Mouse (Mus musculus) forebrain, embryonic 14.5 days (tissue): Measurements from ENCODE around the gene Foxp1. TPM values are rescaled to one million over a fixed set of nuclear protein-coding genes. Genes with fewer than 3 reads are reported as not detected.
A peak's percentile ranks its signal among the peaks of the same experiment; 100 is the strongest.

ENCODE experiments used
- ATAC-seq: fragments of 200-750 bp; cut with Nextera tagmentation; 2 replicates; pipeline ENCODE4 v1.8.0; 2017; ENCODE audit warnings: mild to moderate bottlenecking, moderate library complexity
- DNase-seq: peaks from one replicate; pipeline ENCODE4 v3.0.0-alpha.2; 2015; ENCODE audit warnings: low spot score
- H3K27ac ChIP-seq: fragments of 300-500 bp; sonication (generic); 2 replicates; pipeline ENCODE4 v1.5.1; 2014; ENCODE audit warnings: low read depth, mild to moderate bottlenecking, control low read depth, low read length, moderate library complexity
- H3K27me3 ChIP-seq: fragments of 300-500 bp; sonication (generic); replicated peaks from 2 replicates; pipeline ENCODE4 v1.6.1; 2014; ENCODE audit warnings: low read length, control low read depth, mixed read lengths; ENCODE audit not compliant: control insufficient read depth, insufficient read depth
- H3K36me3 ChIP-seq: fragments of 300-500 bp; sonication (generic); 2 replicates; pipeline ENCODE4 v1.6.1; 2014; ENCODE audit warnings: low read length, control low read depth; ENCODE audit not compliant: control insufficient read depth, insufficient read depth
- H3K4me1 ChIP-seq: fragments of 300-500 bp; sonication (generic); 2 replicates; pipeline ENCODE4 v1.6.1; 2014; ENCODE audit warnings: antibody characterized with exemption, low read length, control low read depth; ENCODE audit not compliant: control insufficient read depth, insufficient read depth
- H3K4me2 ChIP-seq: fragments of 300-500 bp; sonication (generic); 2 replicates; pipeline ENCODE4 v1.6.1; 2014; ENCODE audit warnings: mild to moderate bottlenecking, control low read depth, low read length
- H3K4me3 ChIP-seq: fragments of 300-500 bp; sonication (generic); 2 replicates; pipeline ENCODE4 v1.5.1; 2014; ENCODE audit warnings: low read depth, low read length, control low read depth
- H3K9ac ChIP-seq: fragments of 300-500 bp; sonication (generic); 2 replicates; pipeline ENCODE4 v1.6.1; 2014; ENCODE audit warnings: mild to moderate bottlenecking, low read length, control low read depth, moderate library complexity
- H3K9me3 ChIP-seq: fragments of 300-500 bp; sonication (generic); replicated peaks from 2 replicates; pipeline ENCODE4 v1.6.1; 2016; ENCODE audit warnings: low read length, control low read depth, mixed read lengths; ENCODE audit not compliant: control insufficient read depth
- WGBS: fragments of 180-500 bp; shearing (Covaris S2); extraction: QIAGEN DNeasy Blood & Tissue Kit; methylation state at CpG from one replicate; pipeline ENCODE4 v1.1.7; 2014; 5-methylcytosine and 5-hydroxymethylcytosine counted together
- polyA plus RNA-seq: library from polyadenylated mRNA; unstranded; fragments of >200 nt; fragmentation: Nextera tagmentation; extraction: Ambion mirVana; gene quantifications from 2 replicates; pipeline ENCODE4 v1.2.1, GENCODE M21; 2014

The Foxp1 gene
- polyA plus RNA-seq, 1 experiment from 2014 or later: 63.3 TPM

GRCm38 (mm10) chr6:99235588-99235987 is 286.9 kb downstream of the Foxp1 start:
- H3K4me2 ChIP-seq: no peak overlapping the region
- H3K36me3 ChIP-seq: no peaks in the 10 kb centered on the region
- H3K4me3 ChIP-seq: no peak overlapping the region
- no peaks in the 10 kb centered on the region for H3K27me3 ChIP-seq
- ATAC-seq (no peak), DNase-seq (no peak)
- WGBS: 86% methylated on average over 8 of the region's 8 CpGs
- H3K27ac ChIP-seq: no peak overlapping the region
- no peaks in the 10 kb centered on the region; the same call in 1 of the 2 replicates for H3K4me1 ChIP-seq
- H3K9me3 ChIP-seq: no peaks in the 10 kb centered on the region
- no peak overlapping the region for H3K9ac ChIP-seq

GRCm38 (mm10) chr6:99233411-99233810 is 289.1 kb downstream of the Foxp1 start:
- no peak for ATAC-seq
- peak; percentile 42 for DNase-seq
- Histone ChIP-seq H3K9me3 (no peaks in the 10 kb centered on the region), H3K36me3 (no peaks in the 10 kb centered on the region), H3K4me3 (no peak overlapping the region), H3K4me1 (no peaks in the 10 kb centered on the region; the same call in 1 of the 2 replicates), H3K9ac (no peak overlapping the region), H3K4me2 (no peak overlapping the region), H3K27ac (no peak overlapping the region), H3K27me3 (no peaks in the 10 kb centered on the region)
- 56% methylated on average over 10 of the region's 10 CpGs for WGBS

- no peaks in the 10 kb centered on the region for H3K36me3 ChIP-seq
- H3K9ac ChIP-seq: no peak overlapping the region
- ATAC-seq (no peak), DNase-seq (no peak)
- H3K4me1 ChIP-seq: no peaks in the 10 kb centered on the region; the same call in 1 of the 2 replicates
- no peaks in the 10 kb centered on the region for H3K27me3 ChIP-seq
- H3K4me2 ChIP-seq: no peak overlapping the region
- WGBS: 83% methylated on average over 6 of the region's 6 CpGs
- no peaks in the 10 kb centered on the region for H3K9me3 ChIP-seq
- no peak overlapping the region for H3K4me3 ChIP-seq
- no peak overlapping the region for H3K27ac ChIP-seq
Observed at GRCm38 (mm10) chr6:99228336-99228870, 294.1 kb downstream of the Foxp1 start.

GRCm38 (mm10) chr6:99221147-99221546 is 301.4 kb downstream of the Foxp1 start:
- DNase-seq (no peak), ATAC-seq (no peak)
- Histone ChIP-seq H3K36me3 (no peaks in the 10 kb centered on the region), H3K27me3 (no peaks in the 10 kb centered on the region), H3K9ac (no peak overlapping the region), H3K4me3 (no peak overlapping the region), H3K9me3 (no peaks in the 10 kb centered on the region), H3K4me2 (no peak overlapping the region), H3K27ac (no peak overlapping the region), H3K4me1 (no peaks in the 10 kb centered on the region)
- WGBS: 85% methylated on average over 5 of the region's 5 CpGs

- no peaks in the 10 kb centered on the region for H3K36me3 ChIP-seq
- H3K4me2 ChIP-seq: no peak overlapping the region
- H3K27ac ChIP-seq: no peak overlapping the region
- ATAC-seq (no peak), DNase-seq (no peak)
- H3K4me1 ChIP-seq: no peaks in the 10 kb centered on the region
- no peak overlapping the region for H3K4me3 ChIP-seq
- H3K27me3 ChIP-seq: no peaks in the 10 kb centered on the region
- 97% methylated on average over 3 of the region's 3 CpGs for WGBS
- no peaks in the 10 kb centered on the region for H3K9me3 ChIP-seq
- no peak overlapping the region for H3K9ac ChIP-seq
Observed at GRCm38 (mm10) chr6:99220472-99220871, 302.0 kb downstream of the Foxp1 start.

- Histone ChIP-seq H3K36me3 (no peaks in the 10 kb centered on the region), H3K9ac (no peak overlapping the region), H3K4me1 (no peaks in the 10 kb centered on the region), H3K4me2 (no peak overlapping the region), H3K27ac (no peak overlapping the region), H3K27me3 (no peaks in the 10 kb centered on the region), H3K9me3 (no peaks in the 10 kb centered on the region), H3K4me3 (no peak overlapping the region)
- ATAC-seq (no peak), DNase-seq (no peak)
- 69% methylated on average over 2 of the region's 2 CpGs for WGBS
Observed at GRCm38 (mm10) chr6:99217846-99218245, 304.7 kb downstream of the Foxp1 start.

GRCm38 (mm10) chr6:99217155-99217554 is 305.4 kb downstream of the Foxp1 start:
- no peak overlapping the region for H3K4me3 ChIP-seq
- no peak for ATAC-seq
- 67% methylated on average over 6 of the region's 7 CpGs for WGBS

GRCm38 (mm10) chr6:99212461-99212860 is 310.1 kb downstream of the Foxp1 start:
- Histone ChIP-seq H3K27me3 (no peaks in the 10 kb centered on the region), H3K9me3 (no peaks in the 10 kb centered on the region), H3K4me2 (no peak overlapping the region), H3K36me3 (no peaks in the 10 kb centered on the region), H3K27ac (no peak overlapping the region), H3K9ac (no peak overlapping the region), H3K4me3 (no peak overlapping the region), H3K4me1 (0 out of 2 replicates have a peak, but pooled peaks cover 2% of the 10 kb centered on the region)
- DNase-seq (no peak), ATAC-seq (no peak)
- WGBS: 88% methylated on average over 4 of the region's 4 CpGs

More at GRCm38 (mm10) chr6:99217155-99217554, 305.4 kb downstream of the Foxp1 start:
- Histone ChIP-seq H3K27me3 (no peaks in the 10 kb centered on the region), H3K9ac (no peak overlapping the region), H3K36me3 (no peaks in the 10 kb centered on the region), H3K9me3 (no peaks in the 10 kb centered on the region), H3K27ac (no peak overlapping the region), H3K4me2 (no peak overlapping the region), H3K4me1 (no peaks in the 10 kb centered on the region)
- DNase-seq: no peak

- no peaks in the 10 kb centered on the region for H3K27me3 ChIP-seq
- no peak for DNase-seq
- H3K4me3 ChIP-seq: no peak overlapping the region
- WGBS: 80% methylated on average over 5 of the region's 5 CpGs
- H3K36me3 ChIP-seq: no peaks in the 10 kb centered on the region
- ATAC-seq: no peak
- H3K4me2 ChIP-seq: no peak overlapping the region
- 0 out of 2 replicates have a peak, but pooled peaks cover 3% of the 10 kb centered on the region for H3K4me1 ChIP-seq
- no peak overlapping the region for H3K27ac ChIP-seq
- no peaks in the 10 kb centered on the region for H3K9me3 ChIP-seq
- H3K9ac ChIP-seq: no peak overlapping the region
Observed at GRCm38 (mm10) chr6:99211663-99212333, 310.7 kb downstream of the Foxp1 start.
